Mouse (Mus musculus) mouse trophoblast stem cell (cell line): Measurements from ENCODE around the gene Zbtb11.
"Not testable (repeated sequence)": the region's sequence is repeated elsewhere in the genome, so short reads cannot be mapped to it uniquely, and the experiment has no call there.

ENCODE experiments used
- in situ Hi-C, 2 experiments: fragments of 300-500 bp; cut with MseI, MboI; formaldehyde crosslinking; loops; 2 replicates in 1 of 2; 3 replicates in 1 of 2; pipeline ENCODE4 v1.15.1; 2025

Gene Zbtb11

DNA sequence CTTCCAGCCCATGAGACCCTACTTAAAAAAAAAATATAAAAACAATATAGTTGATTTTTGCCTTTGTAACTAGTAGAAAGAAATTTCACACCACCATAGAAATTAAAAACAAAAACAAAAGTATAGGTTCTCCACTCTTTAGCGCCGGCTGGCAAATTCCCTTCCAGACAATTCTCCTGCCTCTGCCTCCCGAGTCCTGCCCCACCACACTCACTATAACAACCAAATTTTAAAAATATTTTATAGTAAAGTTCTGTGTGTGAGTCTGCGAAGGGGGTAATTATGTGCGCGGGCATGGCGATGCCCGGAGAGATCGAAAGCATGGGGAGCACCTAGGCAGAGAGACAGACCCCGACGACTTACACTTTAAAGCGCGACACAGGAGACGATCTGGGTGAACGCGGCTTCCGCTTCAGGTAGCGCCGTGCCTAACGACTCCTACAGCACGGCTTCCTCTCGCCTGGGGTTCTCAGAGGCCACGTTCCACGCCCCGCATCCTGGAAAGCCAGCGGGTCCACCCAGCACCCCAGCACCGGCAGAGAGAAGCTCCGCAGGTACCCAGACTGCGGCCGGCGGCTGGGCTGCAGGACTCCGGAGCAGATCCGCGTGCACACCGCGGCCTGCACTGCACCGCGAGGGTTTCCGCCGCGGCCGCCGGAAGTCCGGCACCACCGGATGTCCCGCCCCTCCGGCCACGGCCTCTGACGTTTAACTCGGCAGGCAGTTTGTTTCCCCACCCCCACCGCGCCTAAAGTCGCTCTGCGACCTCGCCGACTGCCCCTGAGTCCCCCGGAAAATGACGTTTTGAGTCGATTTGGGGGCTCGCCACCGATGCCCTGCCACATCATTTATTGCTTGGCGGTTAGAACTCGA lies 63.7 kb downstream of the Zbtb11 start, which contains the start of gene Trmt10c:
Trmt10c (minus strand) TSS at position 682 of the 873 bp plus-strand sequence.
- in situ Hi-C loops, result no loop called here

DNA sequence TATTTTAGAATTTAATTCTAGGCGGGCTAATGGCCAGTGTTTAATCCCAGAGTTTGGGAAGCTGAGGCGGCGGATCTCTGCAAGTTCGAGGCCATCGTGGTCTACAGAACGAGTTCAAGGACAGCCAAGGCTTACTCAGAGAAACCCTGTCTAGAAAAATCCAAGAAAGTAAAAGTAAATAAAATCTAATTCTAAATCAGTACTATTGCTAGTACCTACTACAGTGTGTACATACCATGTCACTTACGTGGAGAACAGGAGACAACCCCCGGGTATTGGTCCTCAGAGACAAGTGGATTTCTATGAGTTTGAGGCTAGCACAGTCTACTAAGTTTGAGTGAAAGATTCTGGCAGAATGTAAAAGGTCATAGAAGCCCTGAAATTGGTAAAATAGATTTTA lies 64.4 kb downstream of the Zbtb11 start:
- in situ Hi-C loops, result no loop called here

DNA sequence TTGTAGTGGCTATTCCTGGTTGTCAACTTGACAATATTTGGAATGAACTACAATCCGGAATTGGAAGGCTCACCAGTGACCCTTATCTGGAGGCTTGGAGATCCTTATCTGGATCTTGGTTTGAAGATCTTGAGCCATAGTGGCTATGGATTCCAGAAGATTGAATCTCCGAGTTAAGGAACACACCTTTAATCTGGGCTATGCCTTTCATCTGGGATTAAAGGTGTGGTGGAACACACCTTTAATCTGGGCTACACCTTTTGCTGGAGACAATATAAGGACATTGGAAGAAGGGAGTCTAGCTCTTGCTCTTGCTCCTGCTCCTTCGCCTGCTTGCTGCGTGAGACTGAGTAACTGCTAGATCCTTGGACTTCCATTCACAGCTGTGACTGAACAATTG lies 74.4 kb downstream of the Zbtb11 start, which contains the start of gene Senp7:
Senp7 (plus strand) TSS at position 301 of the 400 bp plus-strand sequence.
- in situ Hi-C loops, result not testable (repeated sequence)

DNA sequence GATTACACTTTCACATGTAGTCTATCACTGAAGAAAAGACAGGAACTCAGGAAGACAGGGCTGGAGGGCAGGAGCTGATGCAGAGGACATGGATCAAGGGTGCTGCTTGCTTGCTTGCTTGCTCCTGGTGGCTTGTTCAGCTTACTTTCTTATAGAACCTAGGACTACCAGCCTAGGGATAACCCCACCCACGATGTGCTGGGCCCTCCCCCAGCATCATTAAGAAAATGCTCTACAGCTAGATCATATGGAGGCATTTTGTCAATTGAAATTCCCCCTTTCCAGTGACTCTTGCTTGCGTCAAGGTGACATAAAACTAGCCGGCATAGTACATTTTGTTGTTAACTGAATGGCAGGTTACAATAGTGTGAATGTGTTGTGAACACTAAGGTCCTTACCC lies 82.2 kb downstream of the Zbtb11 start:
- in situ Hi-C loops, result no loop called here

DNA sequence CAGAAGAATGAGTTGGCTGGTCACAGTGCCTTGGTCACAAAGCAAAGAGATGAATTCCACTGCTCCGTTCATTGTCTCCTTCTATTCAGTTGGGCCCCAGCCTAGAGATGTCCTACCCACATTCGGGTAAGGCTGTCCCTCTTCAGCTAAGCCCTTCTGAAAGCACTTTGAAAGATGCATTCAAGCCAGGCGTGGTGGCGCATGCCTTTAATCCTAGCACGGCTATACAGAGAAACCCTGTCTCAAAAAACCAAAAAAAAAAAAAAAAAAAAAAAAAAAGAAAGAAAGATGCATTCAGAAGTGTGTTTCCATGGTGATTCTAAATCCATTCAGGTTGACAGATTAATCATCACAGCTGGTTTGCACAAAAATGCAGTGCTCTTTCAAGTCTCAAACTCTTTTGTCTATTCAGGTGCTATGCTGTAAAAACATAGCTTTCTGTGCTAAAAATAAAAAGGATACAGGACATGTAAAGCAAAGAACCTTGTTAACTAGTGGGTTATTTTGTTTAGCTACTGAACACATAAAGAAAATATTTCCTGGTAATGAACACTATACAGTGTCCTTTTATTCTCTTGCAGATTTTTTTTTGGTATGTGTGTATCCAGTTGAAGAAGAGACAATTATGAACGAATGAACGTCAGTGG lies 83.4 kb downstream of the Zbtb11 start:
- in situ Hi-C loops, result no loop called here

DNA sequence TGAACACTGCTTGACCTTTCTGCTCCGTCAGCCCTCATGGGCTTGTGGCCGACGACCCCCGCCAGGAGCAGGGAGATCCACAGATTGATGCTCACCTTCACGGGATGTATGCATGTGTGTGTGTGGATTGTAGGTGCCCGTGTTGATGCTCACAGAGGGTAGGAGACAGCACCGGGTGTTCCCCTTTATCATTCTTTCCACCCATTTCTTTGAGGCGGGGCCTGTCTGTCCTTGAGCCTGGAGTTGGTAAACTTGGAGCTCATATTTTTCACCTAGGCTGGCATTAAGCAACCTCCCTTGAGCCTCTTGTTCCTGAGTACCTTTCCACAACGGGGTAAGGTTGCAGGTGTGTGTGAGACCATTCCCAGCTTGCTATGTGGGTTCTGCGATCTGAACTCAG lies 84.5 kb downstream of the Zbtb11 start:
- in situ Hi-C loops, result no loop called here
